Mouse (Mus musculus): ENCODE measurements around the gene Ccdc30. TPM values are rescaled to one million over a fixed set of nuclear protein-coding genes. Genes with fewer than 3 reads are reported as not detected.
A peak's percentile ranks its signal among the peaks of the same experiment; 100 is the strongest.

Gene Ccdc30
- 24.9 and 26.6 TPM in 2 replicates for polyA plus RNA-seq (2014; fragmentation: Nextera tagmentation; extraction: Ambion mirVana)

DNA sequence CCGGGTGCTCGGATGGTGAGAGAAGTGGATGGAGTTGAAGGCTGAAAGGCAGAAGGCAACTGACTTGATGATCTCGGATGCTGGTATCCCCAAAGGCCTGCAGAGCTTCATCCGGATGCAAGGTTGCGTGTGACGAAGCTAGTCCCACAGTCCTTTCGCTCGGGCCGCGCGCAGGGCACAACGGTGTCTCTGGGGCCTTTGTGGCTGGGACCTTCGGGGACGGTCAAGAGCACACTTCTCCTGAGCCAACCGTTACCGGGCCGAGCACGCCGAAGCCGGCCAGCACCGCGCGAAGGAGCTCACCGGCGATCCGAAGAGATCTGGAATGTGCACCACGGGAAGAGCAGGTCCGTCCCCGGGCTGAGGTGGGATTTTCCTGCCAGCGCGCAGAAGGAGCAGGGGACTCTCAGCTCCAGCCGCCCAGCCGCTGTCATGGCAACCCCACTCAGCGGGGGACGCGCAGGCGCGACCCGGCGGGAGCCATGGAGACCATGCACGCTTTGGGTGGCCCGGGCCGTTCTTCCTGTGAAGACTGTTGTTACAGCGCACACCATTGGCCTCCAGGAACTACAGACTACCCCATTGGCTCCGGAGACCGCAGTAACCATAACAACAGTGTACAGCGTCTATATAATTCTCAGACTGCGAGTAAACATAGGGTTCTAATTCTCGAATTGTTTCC, at the start of gene Ccdc30:
TSS of gene Ccdc30 (minus strand) at position 450 of the 682 bp plus-strand sequence.
- ATAC-seq (ENCODE audit: low read depth), result peak; percentile 100
- H3K9me3 ChIP-seq (ENCODE audit: control insufficient read depth, low read length), result no peaks in the 10 kb centered on the region
- peak within 1 kb of the TSS; percentile 50 for H3K27ac ChIP-seq (ENCODE audit: low read depth, low read length)
- H3K9ac ChIP-seq (replicated peaks; ENCODE audit: low read depth, low read length), result peak within 1 kb of the TSS; percentile 50
- H3K4me2 ChIP-seq (ENCODE audit: low read depth, low read length), result peak within 1 kb of the TSS; percentile 72
- H3K36me3 ChIP-seq (ENCODE audit: control insufficient read depth, insufficient read depth, low read length), result no peaks in the 10 kb centered on the region
- H3K4me3 ChIP-seq (ENCODE audit: low read depth, low read length), result peak within 1 kb of the TSS; percentile 50
- under 1% methylated on average over 49 of the region's 49 CpGs for WGBS
- peaks cover 16% of the 10 kb centered on the region; the same call in 1 of the 2 replicates for H3K4me1 ChIP-seq (ENCODE audit: control insufficient read depth, insufficient read depth, low read length)
- H3K27me3 ChIP-seq (ENCODE audit: control insufficient read depth, insufficient read depth, low read length), result no peaks in the 10 kb centered on the region

- no peak overlapping the region for H3K9ac ChIP-seq (replicated peaks; ENCODE audit: low read depth, low read length)
- peaks cover 31% of the 10 kb centered on the region for H3K4me1 ChIP-seq (ENCODE audit: control insufficient read depth, insufficient read depth, low read length)
- peak overlapping the region; percentile 86 for H3K27ac ChIP-seq (ENCODE audit: low read depth, low read length)
- peak; percentile 9; the same call in 1 of the 2 replicates for ATAC-seq (ENCODE audit: low read depth)
- no peak overlapping the region for H3K4me3 ChIP-seq (ENCODE audit: low read depth, low read length)
- no peak overlapping the region for H3K4me2 ChIP-seq (ENCODE audit: low read depth, low read length)
- WGBS, result 67% methylated on average over 13 of the region's 13 CpGs
- H3K36me3 ChIP-seq (ENCODE audit: control insufficient read depth, insufficient read depth, low read length), result no peaks in the 10 kb centered on the region
- H3K9me3 ChIP-seq (ENCODE audit: control insufficient read depth, low read length), result no peaks in the 10 kb centered on the region
- no peaks in the 10 kb centered on the region for H3K27me3 ChIP-seq (ENCODE audit: control insufficient read depth, insufficient read depth, low read length)
Measured at GRCm38 (mm10) chr4:119463756-119464419, 48.6 kb upstream of the Ccdc30 start.

GRCm38 (mm10) chr4:119462858-119463755, 47.8 kb upstream of the Ccdc30 start:
- Histone ChIP-seq H3K27ac (ENCODE audit: low read depth, low read length) (peak overlapping the region; percentile 86), H3K36me3 (ENCODE audit: control insufficient read depth, insufficient read depth, low read length) (no peaks in the 10 kb centered on the region), H3K4me3 (ENCODE audit: low read depth, low read length) (no peak overlapping the region), H3K9me3 (ENCODE audit: control insufficient read depth, low read length) (no peaks in the 10 kb centered on the region), H3K4me1 (ENCODE audit: control insufficient read depth, insufficient read depth, low read length) (peaks cover 31% of the 10 kb centered on the region), H3K9ac (replicated peaks; ENCODE audit: low read depth, low read length) (no peak overlapping the region), H3K4me2 (ENCODE audit: low read depth, low read length) (peak overlapping the region; percentile 17; the same call in 1 of the 2 replicates), H3K27me3 (ENCODE audit: control insufficient read depth, insufficient read depth, low read length) (no peaks in the 10 kb centered on the region)
- WGBS, result 26% methylated on average over 11 of the region's 11 CpGs
- peak; percentile 71 for ATAC-seq (ENCODE audit: low read depth)

DNA sequence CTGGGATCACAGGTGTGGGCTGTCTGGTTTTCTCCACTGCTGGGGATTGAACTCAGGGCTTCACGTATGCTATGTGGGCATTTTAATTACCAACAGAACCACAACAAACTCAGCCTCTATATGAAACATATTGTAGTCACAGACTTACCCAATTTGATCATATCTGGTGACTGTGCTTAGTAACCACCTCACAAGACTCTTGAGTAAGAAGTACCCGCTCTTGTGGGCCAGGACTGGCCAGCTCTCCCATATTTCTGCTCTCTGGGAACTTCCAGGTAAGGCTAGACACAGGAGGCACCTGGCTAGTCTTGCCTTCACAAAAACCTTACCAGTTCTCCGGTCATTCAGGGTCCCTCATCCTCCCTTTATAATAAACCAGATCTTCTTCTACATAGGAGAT, 47.1 kb upstream of the Ccdc30 start:
- no peaks in the 10 kb centered on the region for H3K36me3 ChIP-seq (ENCODE audit: control insufficient read depth, insufficient read depth, low read length)
- ATAC-seq (ENCODE audit: low read depth), result no peak
- peak overlapping the region; percentile 86 for H3K27ac ChIP-seq (ENCODE audit: low read depth, low read length)
- H3K9ac ChIP-seq (replicated peaks; ENCODE audit: low read depth, low read length), result no peak overlapping the region
- H3K9me3 ChIP-seq (ENCODE audit: control insufficient read depth, low read length), result no peaks in the 10 kb centered on the region
- peak overlapping the region; percentile 17; the same call in 1 of the 2 replicates for H3K4me2 ChIP-seq (ENCODE audit: low read depth, low read length)
- H3K4me3 ChIP-seq (ENCODE audit: low read depth, low read length), result no peak overlapping the region
- H3K4me1 ChIP-seq (ENCODE audit: control insufficient read depth, insufficient read depth, low read length), result peaks cover 31% of the 10 kb centered on the region
- WGBS, result 89% methylated on average over 3 of the region's 3 CpGs
- H3K27me3 ChIP-seq (ENCODE audit: control insufficient read depth, insufficient read depth, low read length), result no peaks in the 10 kb centered on the region

DNA sequence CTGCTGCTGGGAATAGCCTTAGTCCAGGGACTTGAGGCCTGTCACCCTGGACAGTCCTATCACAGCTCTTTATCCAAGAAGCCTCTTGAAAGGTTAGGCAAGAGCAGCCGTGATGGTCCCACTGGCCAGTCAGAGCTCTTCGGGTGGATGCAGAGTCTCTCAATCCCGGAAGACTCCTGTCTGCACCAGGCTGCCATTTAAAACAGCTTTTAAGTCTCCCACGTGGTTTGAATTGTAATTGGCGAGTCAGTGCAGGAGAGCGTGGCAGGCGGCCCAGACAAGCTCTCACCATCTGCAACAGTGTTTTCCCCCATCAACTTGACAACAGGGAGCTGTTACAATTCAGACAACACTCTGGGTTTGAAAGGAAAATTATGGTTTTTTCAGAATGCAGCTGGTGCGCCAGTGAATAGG, 45.4 kb upstream of the Ccdc30 start:
- 11% methylated on average over 8 of the region's 8 CpGs for WGBS
- H3K9ac ChIP-seq (replicated peaks; ENCODE audit: low read depth, low read length), result no peak overlapping the region
- peak; percentile 80 for ATAC-seq (ENCODE audit: low read depth)

GRCm38 (mm10) chr4:119460296-119460695, 45.0 kb upstream of the Ccdc30 start:
- WGBS, result 50% methylated on average over 5 of the region's 5 CpGs
- Histone ChIP-seq H3K27ac (ENCODE audit: low read depth, low read length) (peak overlapping the region; percentile 78), H3K9ac (replicated peaks; ENCODE audit: low read depth, low read length) (no peak overlapping the region), H3K4me3 (ENCODE audit: low read depth, low read length) (no peak overlapping the region), H3K27me3 (ENCODE audit: control insufficient read depth, insufficient read depth, low read length) (no peaks in the 10 kb centered on the region), H3K9me3 (ENCODE audit: control insufficient read depth, low read length) (no peaks in the 10 kb centered on the region), H3K4me2 (ENCODE audit: low read depth, low read length) (no peak overlapping the region; the same call in 1 of the 2 replicates), H3K36me3 (ENCODE audit: control insufficient read depth, insufficient read depth, low read length) (no peaks in the 10 kb centered on the region), H3K4me1 (ENCODE audit: control insufficient read depth, insufficient read depth, low read length) (peaks cover 31% of the 10 kb centered on the region)
- peak; percentile 9; the same call in 1 of the 2 replicates for ATAC-seq (ENCODE audit: low read depth)

More for the DNA sequence above, 45.4 kb upstream of the Ccdc30 start:
- no peaks in the 10 kb centered on the region for H3K9me3 ChIP-seq (ENCODE audit: control insufficient read depth, low read length)
- no peak overlapping the region for H3K4me3 ChIP-seq (ENCODE audit: low read depth, low read length)
- H3K4me1 ChIP-seq (ENCODE audit: control insufficient read depth, insufficient read depth, low read length), result peaks cover 31% of the 10 kb centered on the region
- H3K27me3 ChIP-seq (ENCODE audit: control insufficient read depth, insufficient read depth, low read length), result no peaks in the 10 kb centered on the region
- no peaks in the 10 kb centered on the region for H3K36me3 ChIP-seq (ENCODE audit: control insufficient read depth, insufficient read depth, low read length)
- peak overlapping the region; percentile 78 for H3K27ac ChIP-seq (ENCODE audit: low read depth, low read length)
- H3K4me2 ChIP-seq (ENCODE audit: low read depth, low read length), result no peak overlapping the region; the same call in 1 of the 2 replicates

- Histone ChIP-seq H3K9ac (replicated peaks; ENCODE audit: low read depth, low read length) (no peak overlapping the region; the same call in 1 of the 2 replicates), H3K4me1 (ENCODE audit: control insufficient read depth, insufficient read depth, low read length) (peaks cover 6% of the 10 kb centered on the region), H3K4me2 (ENCODE audit: low read depth, low read length) (no peak overlapping the region), H3K9me3 (ENCODE audit: control insufficient read depth, low read length) (no peaks in the 10 kb centered on the region), H3K27me3 (ENCODE audit: control insufficient read depth, insufficient read depth, low read length) (no peaks in the 10 kb centered on the region), H3K27ac (ENCODE audit: low read depth, low read length) (no peak overlapping the region), H3K4me3 (ENCODE audit: low read depth, low read length) (no peak overlapping the region), H3K36me3 (ENCODE audit: control insufficient read depth, insufficient read depth, low read length) (no peaks in the 10 kb centered on the region)
- peak; percentile 64; the same call in 1 of the 2 replicates for ATAC-seq (ENCODE audit: low read depth)
- WGBS, result 14% methylated on average over 6 of the region's 6 CpGs
Measured at GRCm38 (mm10) chr4:119453533-119453932, 38.2 kb upstream of the Ccdc30 start.

- WGBS, result 63% methylated on average over 5 of the region's 5 CpGs
- H3K4me3 ChIP-seq (ENCODE audit: low read depth, low read length), result no peak overlapping the region
- peaks cover 6% of the 10 kb centered on the region for H3K4me1 ChIP-seq (ENCODE audit: control insufficient read depth, insufficient read depth, low read length)
- H3K9me3 ChIP-seq (ENCODE audit: control insufficient read depth, low read length), result no peaks in the 10 kb centered on the region
- no peak overlapping the region for H3K27ac ChIP-seq (ENCODE audit: low read depth, low read length)
- no peaks in the 10 kb centered on the region for H3K27me3 ChIP-seq (ENCODE audit: control insufficient read depth, insufficient read depth, low read length)
- no peak overlapping the region; the same call in 1 of the 2 replicates for H3K9ac ChIP-seq (replicated peaks; ENCODE audit: low read depth, low read length)
- no peaks in the 10 kb centered on the region for H3K36me3 ChIP-seq (ENCODE audit: control insufficient read depth, insufficient read depth, low read length)
- no peak overlapping the region for H3K4me2 ChIP-seq (ENCODE audit: low read depth, low read length)
- ATAC-seq (ENCODE audit: low read depth), result peak; percentile 13; the same call in 1 of the 2 replicates
Measured at GRCm38 (mm10) chr4:119453128-119453527, 37.8 kb upstream of the Ccdc30 start.

All from neural tube, embryonic 14.5 days (tissue).